Comparison of ENCODE assay signal across 18 mouse cellular contexts in the genomic region with DNA sequence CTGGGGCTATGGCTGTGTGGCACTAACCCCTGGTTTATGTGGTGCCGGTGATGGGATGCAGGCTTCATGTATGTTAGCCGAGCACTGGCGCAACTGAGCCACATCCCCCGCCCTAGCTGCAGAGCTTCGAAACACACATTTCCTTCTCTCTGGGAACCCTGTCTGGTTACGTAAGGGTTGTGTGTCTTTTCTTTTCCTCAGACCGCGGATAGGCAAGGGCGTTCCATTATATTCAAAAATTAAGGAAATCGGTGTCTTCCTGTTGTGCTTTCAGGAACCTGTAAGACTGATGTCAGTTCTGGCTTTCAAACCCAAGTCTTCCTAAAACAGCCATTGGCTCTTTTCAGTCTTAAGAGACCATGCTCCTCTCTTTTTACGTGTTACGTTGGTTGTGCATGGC.
DNase-seq lines count a peak whose midpoint lies in the region; ATAC-seq and TF ChIP-seq lines count a peak whose summit lies in the region.
"Had no signal": no experiment of that assay in that cellular context is flagged by ENCODE, and none has a peak within 500 bp of the region (broad histone marks: within the 10 kb centered on the region; RNA-seq: fewer than 3 reads in every experiment).

No protein-coding gene starts in this region.

- no peak overlapping the region for H3K9ac ChIP-seq in heart, embryonic 12.5 days
- H3K9ac ChIP-seq: embryonic facial prominence, embryonic 13.5 days; hindbrain, embryonic 15.5 days; limb, embryonic 12.5 days; liver, embryonic 12.5 days had no signal

- ATAC-seq in heart, embryonic 12.5 days (ENCODE audit: insufficient number of reproducible peaks, low FRiP score): no peak
- ATAC-seq: forebrain, embryonic 14.5 days; intestine, embryonic 16.5 days; liver, embryonic 12.5 days had no signal

- H3K27ac ChIP-seq in heart, embryonic 12.5 days (ENCODE audit: poor library complexity, severe bottlenecking): no peak overlapping the region
- peak overlapping the region; percentile 54; the same call in 1 of the 2 replicates for H3K27ac ChIP-seq in brown adipose tissue, adult 24 weeks (replicated peaks; ENCODE audit: low read depth, low read length)
- H3K27ac ChIP-seq: embryonic facial prominence, embryonic 13.5 days; hindbrain, embryonic 15.5 days; limb, embryonic 12.5 days; liver, embryonic 12.5 days had no signal

- 80% methylated on average over 12 of the region's 12 CpGs for WGBS in heart, embryonic 12.5 days
- 55% methylated on average over 12 of the region's 12 CpGs for WGBS in lung, adult 2 months

- TF ChIP-seq POLR2A in lung, adult 2 months (IDR thresholded peaks at IDR 0.05; ENCODE audit: borderline replicate concordance, extremely low read depth, low read depth, low read length): peak; percentile 31; the same call in 1 of the 2 replicates

- no peaks in the 10 kb centered on the region for H3K27me3 ChIP-seq in heart, embryonic 12.5 days (replicated peaks)
- H3K27me3 ChIP-seq: embryonic facial prominence, embryonic 13.5 days; hindbrain, embryonic 15.5 days; limb, embryonic 12.5 days; liver, embryonic 12.5 days had no signal

- peak; percentile 22 to 57 for DNase-seq in heart, adult 9 months (ENCODE audit: low spot score in 2 of 2)
- no peak for DNase-seq in lung, adult 2 months
- peak; percentile 61 for DNase-seq in lung, postnatal 36 days
- DNase-seq in cerebellum, postnatal 36 days: no peak
- DNase-seq in embryo, embryonic 10.5 days (ENCODE audit: low spot score): no peak
- DNase-seq: adrenal gland, adult 8-10 months; cerebellum, adult 9-11 months; right cerebral cortex, postnatal 4 days; thymus, adult 2 months had no signal

- no peaks in the 10 kb centered on the region for H3K4me1 ChIP-seq in heart, embryonic 12.5 days (replicated peaks)
- peaks cover 5% of the 10 kb centered on the region; the same call in 1 of the 2 replicates for H3K4me1 ChIP-seq in brown adipose tissue, adult 24 weeks (ENCODE audit: control insufficient read depth, insufficient read depth, insufficient read length, low read length)
- H3K4me1 ChIP-seq in lung, adult 2 months (ENCODE audit: control insufficient read depth, insufficient read depth, low read length): peaks cover 2% of the 10 kb centered on the region; the same call in 1 of the 2 replicates
- H3K4me1 ChIP-seq: embryonic facial prominence, embryonic 13.5 days; hindbrain, embryonic 15.5 days; limb, embryonic 12.5 days; liver, embryonic 12.5 days had no signal

- H3K36me3 ChIP-seq in heart, embryonic 12.5 days: no peaks in the 10 kb centered on the region
- H3K36me3 ChIP-seq: embryonic facial prominence, embryonic 13.5 days; hindbrain, embryonic 15.5 days; limb, embryonic 12.5 days; liver, embryonic 12.5 days had no signal

- H3K4me2 ChIP-seq in heart, embryonic 12.5 days: no peak overlapping the region
- H3K4me2 ChIP-seq: embryonic facial prominence, embryonic 13.5 days; hindbrain, embryonic 15.5 days; limb, embryonic 12.5 days; liver, embryonic 12.5 days; midbrain, embryonic 11.5 days had no signal

- 0 out of 2 replicates have a peak, but pooled peaks have one; percentile 3 for TF ChIP-seq CTCF in lung, adult 2 months (IDR thresholded peaks at IDR 0.05; ENCODE audit: insufficient read depth, low read length)

- no peaks in the 10 kb centered on the region for H3K9me3 ChIP-seq in heart, embryonic 12.5 days (replicated peaks)
- H3K9me3 ChIP-seq: embryonic facial prominence, embryonic 13.5 days; hindbrain, embryonic 15.5 days; limb, embryonic 12.5 days; liver, embryonic 12.5 days had no signal

- H3K4me3 ChIP-seq in heart, embryonic 12.5 days: no peak overlapping the region
- no peak overlapping the region; the same call in 1 of the 2 replicates for H3K4me3 ChIP-seq in brown adipose tissue, adult 24 weeks (ENCODE audit: insufficient read depth, low read depth, low read length)
- H3K4me3 ChIP-seq in lung, adult 2 months (replicated peaks; ENCODE audit: extremely low read depth, low read depth, low read length): peak overlapping the region; percentile 13
- H3K4me3 ChIP-seq: embryonic facial prominence, embryonic 13.5 days; hindbrain, embryonic 15.5 days; limb, embryonic 12.5 days; liver, embryonic 12.5 days had no signal

Comparison
In these comparisons a context has a peak if more than half of its experiments do, and no peak if none do; other contexts are left out.
1. DNase-seq: peak in heart, adult 9 months (2 of 2) and lung, postnatal 36 days (single experiment); none in lung, adult 2 months (single experiment), cerebellum, postnatal 36 days (0 of 2) and embryo, embryonic 10.5 days (single experiment).